Mouse (Mus musculus) layer of hippocampus, adult 2 months (tissue): ENCODE measurements around the gene Pttg1. TPM values are rescaled to one million over a fixed set of nuclear protein-coding genes. Genes with fewer than 3 reads are reported as not detected.

Experiments used
- DNase-seq, 2 experiments: peaks; one replicate each; pipeline ENCODE4 v3.0.0; 2022; ENCODE audit warnings: low spot score in 2 of 2
- H3K27ac ChIP-seq: fragments of 200-600 bp; 2 replicates; pipeline ENCODE4 v1.8.1; 2022
- H3K4me3 ChIP-seq: fragments of 200-600 bp; 2 replicates; pipeline ENCODE4 v1.8.1; 2022; ENCODE audit warnings: mild to moderate bottlenecking
- CTCF ChIP-seq: fragments of 200-600 bp; conservative IDR thresholded peaks from 2 replicates; pipeline ENCODE4 v1.8.1; 2022; ENCODE audit warnings: antibody characterized with exemption, mild to moderate bottlenecking, moderate library complexity
- total RNA-seq, 2 experiments: library from RNA; stranded (reverse); gene quantifications; 2 replicates each; pipeline ENCODE4 v1.2.3; 2021

Gene Pttg1
- total RNA-seq, 2 experiments from 2014 or later = 23.5 to 28.6 TPM

DNA sequence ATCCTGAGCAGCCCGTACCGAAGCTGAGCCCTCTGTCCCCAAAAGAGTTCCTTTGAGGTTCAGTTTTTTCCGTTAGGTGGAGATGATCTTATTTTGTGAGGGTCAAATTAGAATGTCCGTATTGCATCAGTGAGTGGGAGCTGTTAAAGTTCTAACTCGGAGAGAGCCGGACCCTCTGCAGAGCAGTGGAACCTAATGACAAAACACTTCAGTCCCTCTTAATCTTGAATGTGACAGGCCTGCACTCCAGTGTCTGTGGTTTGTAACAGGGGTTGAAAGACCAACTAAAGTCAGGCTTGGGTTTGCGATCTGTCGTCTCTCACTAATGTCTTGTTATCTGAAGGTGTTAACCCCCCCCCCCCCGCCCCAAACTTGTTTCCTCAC is 8.0 kb upstream of the Pttg1 start:
- TF ChIP-seq CTCF = no peak
- DNase-seq = no peak
- peak overlapping the region; percentile 69 for H3K4me3 ChIP-seq
- peak overlapping the region; percentile 84 for H3K27ac ChIP-seq

DNA sequence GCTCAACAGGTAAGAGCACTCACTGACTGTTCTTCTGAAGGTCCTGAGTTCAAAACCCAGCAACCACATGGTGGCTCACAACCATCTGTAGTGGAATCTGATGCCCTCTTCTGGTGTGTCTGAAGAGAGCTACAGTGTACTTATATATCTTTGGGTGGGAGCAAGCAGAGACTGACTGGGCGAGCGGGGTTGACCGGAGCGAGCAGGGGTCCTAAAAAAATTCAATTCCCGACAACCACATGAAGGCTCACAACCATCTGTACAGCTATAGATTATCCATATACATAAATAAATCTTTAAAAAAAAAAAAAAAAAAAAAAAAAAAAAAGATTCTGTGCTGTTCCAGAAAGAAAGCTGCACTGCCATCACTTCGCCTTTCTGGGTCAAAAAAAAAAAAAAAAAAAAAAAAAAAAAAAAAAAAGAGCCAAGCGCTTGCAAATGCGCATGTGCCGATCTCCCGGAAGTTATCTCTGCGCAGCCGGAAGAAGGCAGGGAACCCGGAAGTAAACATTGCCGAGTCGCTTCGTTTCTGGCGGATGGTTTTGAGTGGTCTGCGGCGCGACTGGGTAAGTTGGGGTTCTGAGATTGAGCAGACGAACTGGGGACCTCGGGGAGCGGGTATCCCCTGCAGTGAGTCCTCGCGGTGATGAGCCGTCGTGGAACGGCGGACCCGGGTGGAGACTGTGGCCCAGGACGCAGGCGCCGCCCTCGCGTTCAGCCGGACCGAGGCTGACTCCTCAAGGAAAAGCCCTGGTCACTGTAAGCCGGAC is 7.4 kb upstream of the Pttg1 start, which contains the start of gene Slu7:
Gene Slu7, plus strand, starts transcription at position 491 of the 770 bp plus-strand sequence.
- H3K27ac ChIP-seq = peak within 1 kb of the TSS; percentile 84
- H3K4me3 ChIP-seq = peak within 1 kb of the TSS; percentile 69
- DNase-seq = peak; percentile 65 to 76
- TF ChIP-seq CTCF = peak; percentile 48

DNA sequence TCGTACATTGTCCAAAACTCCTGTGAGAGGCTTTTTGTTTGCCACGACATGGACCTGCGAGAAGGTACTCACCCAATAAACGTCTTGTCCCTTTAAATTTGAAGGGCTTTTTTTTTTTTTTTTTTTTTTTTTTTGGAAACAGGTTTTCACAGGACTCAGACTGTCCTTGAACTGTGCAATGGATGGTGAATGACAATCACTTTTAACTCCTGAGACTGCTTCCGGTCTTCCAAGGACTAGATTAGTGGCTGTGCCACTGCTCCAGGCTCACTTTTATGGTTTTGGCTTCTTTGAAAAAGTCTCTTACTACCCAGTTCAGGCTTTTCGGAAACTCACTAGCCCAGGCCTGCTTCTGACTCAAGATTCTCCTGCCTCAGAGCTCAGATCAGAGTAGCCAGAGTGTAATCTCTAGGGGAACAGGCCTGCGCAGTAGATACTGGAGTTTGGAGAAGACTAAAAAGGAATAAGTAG is 398 bp upstream of the Pttg1 start:
- TF ChIP-seq CTCF = no peak
- H3K27ac ChIP-seq = peak overlapping the region; percentile 86
- H3K4me3 ChIP-seq = peak overlapping the region; percentile 77

DNA sequence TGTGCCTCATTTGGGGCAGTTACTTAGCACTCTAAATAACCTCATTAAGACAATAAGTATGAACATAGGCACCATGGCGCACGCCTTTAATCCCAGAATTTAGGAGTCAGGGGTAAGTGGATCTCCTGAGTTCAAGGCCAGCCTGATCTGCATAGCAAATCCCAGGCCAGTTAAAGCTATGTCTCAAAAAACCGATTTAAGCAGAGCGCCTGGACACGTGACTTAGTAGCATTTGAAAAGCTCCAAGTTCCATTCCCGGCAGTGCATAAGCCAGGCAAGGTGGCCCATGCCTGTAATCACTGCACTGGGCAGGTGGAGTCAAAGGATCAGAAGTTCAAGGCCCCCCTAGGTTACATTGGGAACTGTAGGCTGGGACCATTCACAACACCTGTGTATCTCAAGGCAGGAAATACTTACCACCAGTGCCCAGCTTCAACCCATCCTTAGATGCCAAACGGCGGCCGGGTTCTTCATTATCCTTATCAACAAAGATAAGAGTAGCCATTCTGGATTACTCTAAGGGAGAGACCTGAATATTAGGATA is 813 bp downstream of the Pttg1 start:
- TF ChIP-seq CTCF = no peak
- no peak overlapping the region for H3K27ac ChIP-seq
- DNase-seq = no peak
- H3K4me3 ChIP-seq = peak overlapping the region; percentile 77

More for the DNA sequence above, 398 bp upstream of the Pttg1 start:
- no peak for DNase-seq

DNA sequence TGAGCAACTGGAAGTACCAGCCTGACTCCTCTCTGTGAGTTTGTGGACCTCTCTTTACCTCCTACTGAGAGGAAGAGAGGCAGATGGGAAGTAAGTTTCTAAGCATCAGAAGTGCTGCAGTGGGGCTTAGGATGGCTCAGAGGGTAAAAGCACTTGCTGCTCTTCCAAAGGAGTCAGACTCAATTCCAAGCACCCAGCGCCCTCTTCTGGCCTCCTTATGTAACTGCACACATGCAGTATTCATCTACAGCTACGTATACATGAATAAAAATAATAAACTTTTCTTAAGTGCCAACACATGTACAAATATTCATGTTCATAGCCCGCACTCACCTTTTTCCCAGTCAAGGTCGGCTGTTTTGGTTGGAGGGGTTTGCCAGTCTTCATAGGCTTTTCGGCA is 1.7 kb downstream of the Pttg1 start:
- no peak overlapping the region for H3K27ac ChIP-seq
- DNase-seq = no peak
- TF ChIP-seq CTCF = peak; percentile 69
- H3K4me3 ChIP-seq = no peak overlapping the region

DNA sequence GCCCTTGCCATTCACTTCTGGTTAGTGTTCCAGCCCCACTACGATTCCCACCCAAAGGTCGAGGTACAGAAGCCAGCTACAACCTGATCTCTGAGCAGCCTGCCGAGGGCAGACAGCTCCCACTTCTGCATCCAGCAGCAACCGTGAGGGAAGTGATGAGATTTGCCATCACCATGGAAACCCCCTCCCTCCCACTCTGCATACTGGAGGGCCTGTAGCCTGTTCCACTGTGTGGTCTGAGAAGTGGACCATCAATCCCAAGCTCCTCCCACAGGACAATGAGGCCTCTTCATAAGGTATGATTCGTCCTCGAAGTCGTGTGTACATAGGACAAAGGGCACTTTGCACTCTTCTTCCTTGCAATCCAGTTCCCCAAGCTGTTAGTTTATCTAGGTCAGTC is 8.8 kb downstream of the Pttg1 start:
- no peak for TF ChIP-seq CTCF
- no peak for DNase-seq
- H3K27ac ChIP-seq = no peak overlapping the region
- no peak overlapping the region for H3K4me3 ChIP-seq

DNA sequence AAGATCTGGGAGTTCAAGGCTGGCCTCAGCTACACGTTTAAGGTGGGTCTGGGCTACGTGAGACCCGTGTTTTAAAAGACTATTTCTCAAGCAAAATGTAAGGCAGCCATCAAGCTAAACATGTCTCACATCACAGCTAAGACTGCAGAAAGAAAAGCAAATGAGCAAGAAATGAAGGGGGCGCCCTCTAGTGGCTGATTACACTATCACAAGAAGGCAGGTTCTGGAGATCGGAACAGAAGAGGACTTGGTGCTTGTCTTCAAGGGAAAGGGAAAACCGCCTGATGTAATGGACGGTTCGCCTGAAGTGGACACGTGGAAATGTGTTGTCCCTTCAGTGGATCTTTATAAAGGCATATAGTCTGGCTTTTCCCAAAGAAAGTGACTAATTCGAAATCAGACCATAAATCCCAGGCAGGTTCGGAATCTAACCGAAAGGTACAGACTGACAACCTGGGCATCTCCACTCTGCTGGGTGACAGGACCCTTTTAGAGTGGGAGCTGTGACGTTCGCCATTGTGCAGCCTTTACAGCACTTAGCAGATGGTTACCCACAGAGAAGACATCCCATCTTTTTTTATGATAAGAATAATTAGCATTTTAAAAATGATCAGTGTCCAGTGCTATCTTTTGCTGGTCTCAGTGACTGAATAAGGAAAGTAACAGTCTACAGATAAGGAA is 13.1 kb downstream of the Pttg1 start:
- Histone ChIP-seq H3K27ac (no peak overlapping the region), H3K4me3 (no peak overlapping the region)
- peak; percentile 97 for TF ChIP-seq CTCF
- DNase-seq = peak; percentile 79 to 81

DNA sequence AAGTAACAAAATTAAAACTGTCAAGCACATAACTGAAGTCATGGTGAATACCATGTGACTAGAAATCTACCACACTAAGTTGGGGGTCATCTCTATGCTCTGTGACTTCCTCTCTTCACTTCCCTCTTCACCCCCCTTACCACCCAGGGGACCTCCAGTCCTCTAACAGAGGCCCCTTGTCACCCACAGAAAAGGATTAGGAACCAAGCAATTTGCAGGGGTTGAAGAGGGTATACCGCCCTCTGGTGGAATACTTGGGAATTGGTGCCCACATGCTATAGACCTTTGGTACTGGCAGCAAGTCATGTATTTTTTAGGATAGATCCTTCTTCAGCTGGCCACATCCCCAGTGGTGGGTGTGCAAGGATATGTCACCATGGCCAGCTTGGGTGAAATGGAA is 14.6 kb downstream of the Pttg1 start:
- Histone ChIP-seq H3K4me3 (no peak overlapping the region), H3K27ac (no peak overlapping the region)
- peak; percentile 32 to 72 for DNase-seq
- TF ChIP-seq CTCF = peak; percentile 96

DNA sequence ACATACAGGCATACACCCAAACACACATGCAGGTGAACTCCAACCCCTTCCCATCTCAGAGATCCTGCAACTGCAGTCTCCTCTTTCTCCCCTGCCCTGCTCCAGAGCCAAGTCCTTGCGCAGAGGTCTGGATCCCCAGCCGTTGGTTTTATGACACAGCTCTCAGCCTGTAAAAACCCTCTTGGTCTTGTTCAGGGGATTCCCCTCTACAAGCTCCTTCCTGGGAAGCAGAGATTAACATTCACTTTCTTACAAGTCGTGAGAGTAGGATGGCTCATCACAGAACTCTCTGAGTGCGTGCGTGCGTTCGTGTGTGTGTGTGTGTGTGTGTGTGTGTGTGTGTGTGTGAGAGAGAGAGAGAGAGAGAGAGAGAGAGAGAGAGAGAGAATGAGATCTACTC is 15.8 kb downstream of the Pttg1 start:
- Histone ChIP-seq H3K27ac (no peak overlapping the region), H3K4me3 (no peak overlapping the region)
- DNase-seq = no peak
- TF ChIP-seq CTCF = no peak

DNA sequence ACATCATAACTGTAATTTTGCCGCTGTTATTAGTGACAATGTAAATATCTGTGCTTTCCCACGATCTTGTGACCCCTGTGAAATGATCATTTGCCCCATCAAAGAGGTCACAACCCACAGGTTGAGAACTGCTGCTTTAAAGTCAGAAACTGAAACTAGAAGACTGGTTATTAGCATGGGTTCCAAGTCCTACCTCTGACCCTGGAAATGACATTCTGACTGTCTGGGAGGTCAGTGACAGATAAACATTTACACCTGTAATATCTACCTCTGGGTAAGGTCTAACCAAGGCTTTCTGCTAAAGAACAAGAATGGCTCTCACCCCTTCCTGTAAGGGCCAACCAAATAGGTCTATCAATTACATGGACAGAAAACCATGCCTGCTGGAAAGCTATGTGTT is 17.2 kb downstream of the Pttg1 start:
- Histone ChIP-seq H3K4me3 (no peak overlapping the region), H3K27ac (no peak overlapping the region)
- TF ChIP-seq CTCF = no peak
- DNase-seq = no peak

DNA sequence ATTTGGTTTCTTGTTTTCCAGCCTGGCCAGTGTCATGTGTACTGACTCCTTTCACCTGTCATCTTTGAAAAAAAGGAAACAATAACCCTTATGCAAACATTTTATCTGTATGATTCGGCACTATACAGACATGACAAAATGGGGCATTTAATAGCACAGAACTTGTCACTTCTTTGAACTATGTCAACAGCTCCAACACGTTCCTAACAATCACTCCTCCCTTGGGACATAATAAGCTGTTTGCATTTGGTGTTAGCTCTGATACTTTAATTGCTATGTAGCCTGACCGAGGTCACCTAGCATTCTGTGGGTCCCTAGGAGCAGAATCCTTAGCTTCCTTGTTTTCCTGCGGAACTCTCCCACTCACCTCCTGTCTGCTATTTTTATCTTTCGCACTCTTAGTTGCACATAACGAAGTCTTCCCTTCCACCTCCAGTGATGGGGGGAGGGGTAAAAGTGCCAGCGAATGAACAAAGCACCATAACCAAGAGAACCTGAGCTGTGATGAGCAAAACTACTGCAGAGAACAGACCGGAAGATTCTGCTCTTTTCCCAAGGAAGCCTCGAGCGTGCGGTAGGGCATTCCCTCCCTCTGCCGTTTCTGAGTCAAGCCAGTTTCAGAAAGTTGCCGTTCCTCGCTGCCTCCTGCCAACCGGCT is 21.8 kb downstream of the Pttg1 start:
- TF ChIP-seq CTCF = no peak
- Histone ChIP-seq H3K4me3 (no peak overlapping the region), H3K27ac (no peak overlapping the region)
- no peak for DNase-seq

DNA sequence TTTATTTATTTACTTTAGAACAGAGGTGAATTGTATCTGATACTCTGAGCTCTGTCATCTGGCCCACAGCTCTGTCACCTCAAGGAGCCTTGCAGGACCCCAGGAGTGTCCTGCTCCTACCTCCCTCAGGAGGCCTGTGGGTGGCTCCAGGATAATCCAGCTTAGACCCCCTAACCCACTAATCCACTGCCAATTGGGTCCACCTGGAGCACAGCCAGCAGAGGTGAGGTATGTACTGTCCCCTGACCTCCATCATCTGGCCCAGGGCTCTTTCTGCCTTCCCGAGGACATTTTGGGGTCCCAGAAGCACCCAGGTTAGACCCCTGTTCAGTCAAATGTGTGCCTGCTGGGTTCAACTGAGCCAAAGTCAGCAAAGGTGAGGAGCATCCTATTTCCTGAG is 25.9 kb downstream of the Pttg1 start:
- DNase-seq = no peak
- Histone ChIP-seq H3K4me3 (no peak overlapping the region), H3K27ac (no peak overlapping the region)
- TF ChIP-seq CTCF = no peak

DNA sequence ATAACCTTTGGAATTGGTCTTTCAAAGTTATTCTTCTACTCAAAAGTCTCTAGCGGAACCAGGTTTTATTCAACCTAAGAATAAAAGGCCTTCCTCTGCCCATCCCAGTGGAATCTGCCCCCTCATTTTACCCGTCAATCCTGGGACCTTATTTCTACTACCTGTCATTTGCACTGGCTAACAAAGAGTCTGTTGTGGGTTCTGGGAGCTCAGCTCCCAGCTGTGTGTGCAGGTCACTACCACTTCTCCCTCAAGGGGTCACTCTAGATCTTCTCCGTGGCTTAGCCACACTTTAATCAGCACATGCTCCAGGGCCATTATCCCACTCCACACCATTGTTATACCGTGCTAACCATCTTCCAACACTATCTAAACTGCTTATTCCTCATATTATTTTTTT is 26.8 kb downstream of the Pttg1 start:
- H3K4me3 ChIP-seq = no peak overlapping the region
- no peak overlapping the region for H3K27ac ChIP-seq
- no peak for DNase-seq
- peak; percentile 64 for TF ChIP-seq CTCF
